Mouse (Mus musculus): ENCODE measurements around the gene Gm7951.
"Not testable (repeated sequence)": the region's sequence is repeated elsewhere in the genome, so short reads cannot be mapped to it uniquely, and the experiment has no call there.

Gene Gm7951

DNA sequence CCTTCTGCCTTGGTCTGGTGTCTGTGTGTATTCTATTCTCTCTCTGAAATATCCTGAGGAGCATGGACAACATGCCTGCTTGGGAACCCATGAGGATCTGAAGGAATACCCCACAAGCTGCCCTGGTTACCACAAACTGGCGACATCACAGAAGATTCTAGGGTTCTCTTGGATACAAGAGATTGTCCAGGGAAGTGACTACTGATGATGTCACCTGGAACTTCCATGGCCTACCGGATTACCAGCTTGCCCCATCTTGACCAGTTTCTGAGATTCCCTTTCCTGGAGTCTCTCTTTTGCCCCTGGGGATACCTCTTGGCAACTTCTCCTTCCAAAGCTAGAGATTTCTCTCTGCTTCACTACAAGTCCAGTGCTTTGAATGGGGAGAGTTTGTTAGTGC is at the start of gene Gm7951:
Gene Gm7951, minus strand, starts transcription at position 101 of the 400 bp plus-strand sequence.
- not testable (repeated sequence) for DNase-seq (ENCODE audit: low spot score)

DNA sequence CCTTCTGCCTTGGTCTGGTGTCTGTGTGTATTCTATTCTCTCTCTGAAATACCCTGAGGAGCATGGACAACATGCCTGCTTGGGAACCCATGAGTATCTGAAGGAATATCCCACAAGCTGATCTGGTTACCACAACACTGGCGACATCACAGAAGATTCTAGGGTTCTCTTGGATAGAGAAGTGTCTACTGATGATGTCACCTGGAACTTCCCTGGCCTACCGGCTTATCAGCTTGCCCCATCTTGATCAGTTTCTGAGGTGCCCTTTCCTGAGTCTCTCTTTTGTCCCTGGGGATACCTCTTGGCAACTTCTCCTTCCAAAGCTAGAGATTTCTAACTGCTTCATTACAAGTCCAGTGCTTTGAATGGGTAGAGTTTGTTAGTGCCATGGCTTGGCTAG is 45.4 kb upstream of the Gm7951 start, which contains the start of gene Gm17027:
Gene Gm17027, minus strand, starts transcription at position 101 of the 400 bp plus-strand sequence.
- not testable (repeated sequence) for DNase-seq (ENCODE audit: low spot score)

DNA sequence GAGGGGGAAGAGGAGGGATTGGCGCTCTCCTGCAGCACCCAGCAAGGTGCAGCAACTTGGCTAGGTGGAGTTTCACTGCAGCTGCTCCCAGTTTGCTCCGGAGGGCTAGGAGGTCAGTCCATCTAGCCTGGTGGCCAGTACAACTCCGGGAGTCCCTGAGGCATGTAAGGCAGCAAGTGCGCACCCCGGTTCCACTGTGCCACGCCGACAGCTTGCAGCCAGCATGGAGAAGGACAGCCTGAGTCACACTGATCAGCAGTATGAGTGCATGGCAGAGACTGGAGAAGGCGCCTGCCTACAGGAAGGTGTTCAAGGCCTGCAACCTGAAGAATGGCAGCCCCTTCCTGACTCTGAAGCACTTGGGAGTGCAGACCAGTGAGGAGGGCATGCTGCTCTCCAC is 17.4 kb upstream of the Gm7951 start:
- not testable (repeated sequence) for DNase-seq (ENCODE audit: low spot score)

DNA sequence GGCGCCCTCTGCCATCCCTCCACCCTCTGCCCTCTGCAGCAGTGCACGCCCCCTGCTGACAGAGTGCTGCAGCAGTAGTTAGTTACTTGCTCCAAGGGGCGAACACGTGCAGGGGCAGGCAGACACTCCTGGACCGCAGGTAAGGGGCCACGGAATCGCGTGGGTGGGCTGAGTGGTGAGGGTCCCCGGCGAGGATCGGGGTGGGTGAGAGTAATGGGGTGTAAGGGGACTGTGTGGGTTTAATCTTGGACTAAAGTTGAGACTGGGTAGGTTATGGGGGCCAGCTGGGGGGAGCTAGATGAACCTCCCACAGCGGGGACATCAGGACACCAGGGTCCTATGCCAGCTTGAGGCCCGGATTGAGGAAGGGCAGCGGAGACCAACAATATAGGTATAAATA is 16.6 kb upstream of the Gm7951 start:
- DNase-seq (ENCODE audit: low spot score), result not testable (repeated sequence)
